Mouse (Mus musculus) yolk sac, embryonic 10.5 days (tissue): Measurements from ENCODE around the gene Adgrf4.

Experiments used
- DNase-seq: peaks from one replicate; pipeline ENCODE4 v3.0.0-alpha.2; 2017; ENCODE audit warnings: low spot score

The Adgrf4 gene

DNA sequence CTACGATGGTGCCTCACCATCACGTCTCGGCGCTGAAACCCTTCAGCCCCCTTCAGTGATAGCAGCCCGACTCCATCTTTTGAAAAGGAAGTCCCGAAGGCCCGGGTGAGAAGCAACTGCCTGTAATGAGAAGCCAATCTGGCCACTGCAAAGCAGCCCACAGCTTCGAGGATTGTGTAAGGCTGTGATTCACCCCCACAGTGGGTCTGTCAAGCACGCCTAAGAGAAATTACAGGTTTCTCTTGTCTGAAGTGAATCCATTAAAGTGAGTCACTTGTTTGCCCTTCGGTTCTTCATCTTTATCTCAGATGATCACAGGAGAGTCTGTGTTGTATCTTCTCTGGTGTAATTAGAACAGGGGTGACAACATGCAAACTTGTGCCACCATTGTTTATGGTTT, at the start of gene Adgrf4:
Gene Adgrf4, minus strand, starts transcription at position 149 of the 400 bp plus-strand sequence.
- no peak for DNase-seq

DNA sequence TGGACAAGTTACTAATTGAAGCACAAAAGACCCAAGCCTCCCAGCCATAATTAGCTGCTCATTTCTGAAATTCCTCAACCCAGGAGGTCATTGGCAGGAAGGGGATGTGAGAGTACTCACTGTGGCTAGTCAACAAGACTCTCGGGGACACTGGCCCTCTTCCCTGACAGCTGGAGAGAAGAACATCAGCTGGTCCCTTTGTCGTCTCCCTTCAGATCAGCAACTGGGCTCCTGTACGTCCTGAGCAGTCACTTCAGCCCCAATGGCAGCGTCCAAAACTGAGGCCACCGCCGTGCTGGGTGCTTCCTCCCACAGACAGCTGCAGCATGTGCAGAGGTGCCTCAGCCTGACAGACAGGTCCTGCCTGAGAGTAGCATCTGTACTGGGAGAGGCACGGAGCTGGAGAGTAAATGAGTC, 49.7 kb upstream of the Adgrf4 start, which contains the start of gene Adgrf2:
Gene Adgrf2, minus strand, starts transcription at position 379 of the 417 bp plus-strand sequence.
- DNase-seq, result no peak

DNA sequence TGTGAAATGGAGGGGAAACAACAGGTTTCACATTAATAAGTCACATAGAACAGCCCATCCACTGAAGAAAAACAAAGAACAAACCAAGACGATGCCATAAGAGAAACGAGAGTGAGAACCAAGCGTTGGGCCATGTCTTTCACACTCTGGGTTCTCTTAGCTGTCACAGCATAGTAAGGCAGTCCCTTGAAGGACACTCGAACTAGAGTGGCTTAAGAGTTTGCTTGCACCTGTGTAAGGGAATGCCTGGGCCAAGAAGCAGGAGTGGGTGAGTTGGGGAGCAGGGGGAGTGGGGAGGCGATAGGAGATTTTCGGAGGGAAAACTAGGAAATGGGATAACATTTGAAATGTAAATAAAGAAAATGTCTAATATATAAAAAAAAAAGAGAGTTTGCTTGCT, 46.7 kb upstream of the Adgrf4 start:
- DNase-seq, result no peak

DNA sequence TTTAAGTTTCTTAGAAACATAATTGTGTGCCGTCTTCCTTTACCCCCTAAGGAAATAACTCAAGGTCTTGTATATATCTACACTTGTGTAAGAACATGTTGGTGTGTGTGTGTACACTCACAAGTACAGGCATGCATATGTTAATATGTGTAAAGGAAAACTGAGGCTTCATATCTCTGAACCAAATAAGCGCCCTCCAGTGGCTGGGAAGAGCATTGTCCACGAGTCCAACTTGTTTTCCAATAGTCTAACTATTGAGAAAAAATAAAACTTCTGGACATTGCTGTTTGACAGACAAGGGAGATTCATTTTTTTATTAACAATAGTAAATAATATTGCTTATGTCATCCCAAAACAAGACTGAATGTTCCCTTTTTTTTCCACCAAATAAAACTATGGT, 25.1 kb upstream of the Adgrf4 start:
- DNase-seq, result no peak

GRCm38 (mm10) chr17:42714991-42715390, 22.9 kb upstream of the Adgrf4 start:
- DNase-seq, result no peak

GRCm38 (mm10) chr17:42710717-42711116, 18.6 kb upstream of the Adgrf4 start:
- DNase-seq, result no peak

- no peak for DNase-seq
These were observed 13.5 kb upstream of the Adgrf4 start for GRCm38 (mm10) chr17:42705611-42706010.

DNA sequence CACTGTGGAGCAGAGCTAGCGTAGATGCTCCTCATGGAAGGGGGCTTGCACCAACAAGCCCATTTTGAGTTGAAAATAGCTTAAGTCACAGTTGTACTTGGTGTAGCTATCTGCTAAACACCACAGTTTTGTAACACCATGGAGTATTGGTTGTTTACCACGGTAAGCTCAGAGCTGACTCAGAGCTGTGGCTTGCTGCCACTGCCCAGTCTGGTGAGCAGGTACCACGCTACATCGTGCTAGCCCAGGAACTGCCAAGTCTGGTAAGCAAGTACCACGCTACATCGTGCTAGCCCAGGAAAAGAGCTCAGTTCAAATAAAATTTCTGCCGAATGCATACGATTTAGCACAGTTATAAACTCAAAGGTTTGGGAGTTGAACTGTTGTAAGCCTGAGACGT, 10.1 kb upstream of the Adgrf4 start:
- no peak for DNase-seq

GRCm38 (mm10) chr17:42694730-42695129, 2.6 kb upstream of the Adgrf4 start:
- DNase-seq, result no peak

GRCm38 (mm10) chr17:42690531-42690930, 1.6 kb downstream of the Adgrf4 start:
- no peak for DNase-seq

- peak; percentile 8 for DNase-seq
These were observed 33.3 kb downstream of the Adgrf4 start for GRCm38 (mm10) chr17:42658634-42659422.

GRCm38 (mm10) chr17:42643416-42643815, 48.7 kb downstream of the Adgrf4 start:
- no peak for DNase-seq

DNA sequence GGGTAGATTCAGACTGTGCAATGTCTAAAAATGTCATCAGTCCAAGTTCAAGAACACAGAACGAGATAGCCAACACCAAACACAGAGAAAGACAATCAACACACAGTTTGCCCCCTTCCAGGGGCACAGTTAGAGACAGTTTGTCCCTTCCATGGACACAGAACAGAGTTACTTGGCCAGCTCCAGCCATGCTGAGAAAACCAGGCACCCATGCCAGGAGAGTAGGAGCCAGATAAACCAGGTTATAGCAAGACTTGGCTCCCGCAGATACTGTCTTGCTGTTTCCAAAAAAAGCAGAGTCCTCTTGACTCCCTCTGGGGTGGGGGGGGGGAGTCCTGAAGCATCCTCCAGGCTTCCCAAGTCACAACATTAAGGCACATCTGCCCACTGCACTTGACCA, 61.9 kb downstream of the Adgrf4 start:
- no peak for DNase-seq

DNA sequence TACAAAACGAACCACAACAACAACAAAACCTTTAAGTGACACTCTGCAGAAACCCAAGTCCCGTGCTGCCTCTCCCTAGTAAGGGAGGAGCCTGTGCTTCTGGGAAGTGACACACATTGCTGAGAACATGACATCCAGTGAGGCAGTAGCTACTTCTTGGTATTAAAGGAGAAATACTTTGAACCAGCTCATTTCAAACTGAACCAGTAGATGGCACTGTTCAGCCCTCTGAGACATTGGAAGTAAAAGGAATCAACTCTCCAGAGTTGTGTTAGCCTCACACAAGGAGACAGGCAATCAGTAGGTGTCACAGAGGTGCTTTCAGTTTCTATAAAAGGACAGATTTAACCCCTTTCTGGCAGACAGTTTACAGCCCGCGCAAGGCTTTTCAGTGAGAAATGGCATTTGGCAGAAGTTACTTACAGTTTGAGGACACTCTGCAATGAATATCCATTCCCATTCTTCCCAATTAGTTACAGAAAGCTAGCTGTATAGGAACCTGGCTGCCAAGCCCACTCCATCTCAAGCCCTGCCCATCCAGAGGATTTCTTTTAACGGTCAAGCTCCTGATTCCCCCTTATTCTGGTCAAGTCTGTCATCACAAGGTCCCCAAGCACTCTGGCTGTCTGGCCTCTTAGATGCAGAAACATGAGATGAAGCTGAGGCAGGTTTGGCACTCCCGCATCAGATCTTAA, 78.9 kb downstream of the Adgrf4 start:
- DNase-seq, result peak; percentile 10

GRCm38 (mm10) chr17:42611295-42611694, 80.8 kb downstream of the Adgrf4 start, which contains the start of gene Opn5:
TSS of gene Opn5 (minus strand) at chr17:42611395.
- DNase-seq, result no peak

DNA sequence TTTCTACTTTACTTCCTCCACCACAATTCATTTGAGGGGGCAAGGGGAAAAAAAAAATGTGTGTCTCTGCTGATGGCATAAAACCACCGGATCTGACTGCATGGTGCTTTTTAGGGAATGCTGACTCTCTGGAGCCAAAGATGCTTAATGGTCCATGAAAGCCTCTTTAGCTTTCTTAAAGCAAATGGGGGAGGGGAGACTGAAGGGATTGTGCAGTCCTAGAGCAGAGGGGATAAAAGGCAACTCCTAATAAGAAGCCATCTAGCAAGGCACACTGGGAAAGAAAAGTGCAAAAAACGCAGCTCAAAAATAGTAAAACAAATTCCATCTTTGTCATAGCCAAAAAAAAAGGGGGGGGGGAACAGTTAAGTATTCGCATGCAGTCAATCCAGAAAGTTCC, 83.8 kb downstream of the Adgrf4 start:
- no peak for DNase-seq
